Mouse (Mus musculus): Measurements from ENCODE around the gene Dnajc15. TPM values are rescaled to one million over a fixed set of nuclear protein-coding genes. Genes with fewer than 3 reads are reported as not detected.

Gene Dnajc15
- 10 to 100 TPM; 24.1 to 68.0 TPM for polyA plus RNA-seq (2012; fragmentation: generic; extraction: Trizol)

DNA sequence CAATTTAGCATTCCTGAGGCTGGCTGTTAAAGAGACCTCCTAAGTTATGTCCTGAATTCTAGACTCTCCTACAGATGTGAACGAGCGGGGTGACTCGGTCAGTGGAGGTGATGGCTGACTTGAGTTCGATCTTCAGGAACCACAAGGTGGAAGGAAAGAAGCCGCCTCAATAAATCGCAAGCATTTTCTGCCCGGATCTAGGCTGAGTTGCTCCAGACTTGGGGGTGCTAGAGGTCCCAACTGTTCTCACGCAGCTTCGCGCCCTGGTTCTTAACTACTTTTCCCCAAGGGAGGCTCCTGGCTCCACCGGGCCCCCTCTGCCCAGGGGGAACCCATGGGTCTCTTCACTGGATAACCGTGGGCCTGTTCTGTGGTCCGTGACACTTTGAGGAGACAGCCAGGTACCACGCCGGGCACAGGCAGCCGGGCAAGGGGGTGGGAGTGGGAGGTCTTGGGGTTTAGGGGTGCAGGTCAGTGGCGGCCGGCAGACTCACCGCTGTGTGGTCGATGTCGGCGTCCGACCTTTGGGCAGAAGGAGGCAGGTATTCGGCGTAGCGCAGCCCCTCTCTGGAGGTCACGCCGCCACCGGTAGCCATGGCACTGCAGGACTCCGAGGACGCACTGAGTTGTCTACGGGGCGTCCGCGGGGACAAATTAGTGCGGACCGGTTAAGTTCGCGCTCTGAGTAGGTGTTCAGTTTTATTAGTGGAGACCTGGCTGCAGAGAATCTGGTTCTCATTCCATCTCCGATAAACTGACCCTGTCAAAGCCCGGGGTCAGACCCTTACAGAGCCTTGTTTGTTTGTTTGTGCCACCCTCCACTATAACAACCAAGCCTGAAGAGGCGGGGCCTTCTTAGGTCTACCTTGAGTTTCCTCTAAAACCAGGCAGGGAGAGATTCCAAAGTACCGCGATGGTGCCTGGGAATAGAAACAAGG is at the start of gene Dnajc15:
TSS of gene Dnajc15 (minus strand) at position 822 of the 938 bp plus-strand sequence.

DNA sequence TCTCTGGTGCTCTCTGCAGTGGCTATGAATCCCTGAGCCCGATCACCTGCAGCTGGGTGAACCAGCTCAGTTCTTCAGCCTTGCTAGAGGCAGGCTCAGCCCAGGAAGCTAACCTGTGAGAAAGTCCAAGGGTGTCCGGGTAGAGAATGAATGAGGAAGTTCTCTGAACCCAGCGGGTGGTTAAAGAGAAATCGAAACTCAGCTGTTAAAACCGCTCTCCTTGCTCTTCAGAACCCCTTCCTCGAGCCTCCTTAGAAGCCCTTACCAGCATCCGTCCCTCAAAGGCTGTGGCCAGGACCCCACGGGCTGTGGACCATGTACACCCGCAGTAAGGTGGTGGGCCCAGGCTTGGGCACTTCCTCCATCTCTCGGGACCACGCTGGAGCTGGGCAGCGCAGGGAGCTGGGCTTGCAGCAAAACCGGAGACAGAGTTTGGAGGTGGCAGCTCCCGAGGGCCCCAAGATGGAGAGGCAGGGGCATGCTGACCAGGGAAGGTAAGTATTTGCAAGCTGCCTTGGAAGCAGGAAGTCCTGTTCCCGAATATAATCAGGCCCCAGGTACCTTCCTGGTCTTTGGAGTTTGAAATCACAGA is 29.3 kb upstream of the Dnajc15 start, which contains the start of gene Epsti1:
TSS of gene Epsti1 (plus strand) at position 69 of the 592 bp plus-strand sequence.

Other genes with a start within 250 kb of the Dnajc15 start
- gene Epsti1, start 29.1 kb upstream of the Dnajc15 start, polyA plus RNA-seq (2012; fragmentation: generic; extraction: Trizol): under 1 TPM in 1 of 2 experiments, not detected in 1; 0.09 TPM
- not detected for gene Fam216b, start 213.9 kb upstream of the Dnajc15 start, polyA plus RNA-seq (2012; fragmentation: generic; extraction: Trizol)